Comparison of ENCODE assay signal across 17 mouse cellular contexts in genomic region chr16:5316271-5316670, GRCm38 (mm10).
"Had no signal": no experiment of that assay in that cellular context is flagged by ENCODE, and none has a peak within 500 bp of the region (broad histone marks: within the 10 kb centered on the region; RNA-seq: fewer than 3 reads in every experiment).

No protein-coding gene starts in this region.

- DNase-seq: kidney, adult 18-20 months; kidney, adult 9 months; kidney, postnatal 14 days; kidney, postnatal 4 days; liver; liver, embryonic 13.5 days; lung, adult 2 months; lung, postnatal 14 days; lung, postnatal 4 days; midbrain, embryonic 14.5 days; thymus, adult 2 months; thymus, postnatal 14 days; thymus, postnatal 4 days had no signal

- H3K4me1 ChIP-seq: limb, embryonic 10.5 days; limb, embryonic 13.5 days; liver, embryonic 13.5 days had no signal

- H3K36me3 ChIP-seq: limb, embryonic 10.5 days; limb, embryonic 13.5 days; liver, embryonic 13.5 days had no signal

- H3K4me3 ChIP-seq: limb, embryonic 10.5 days; limb, embryonic 13.5 days; liver, embryonic 13.5 days had no signal

- H3K27me3 ChIP-seq: limb, embryonic 13.5 days; liver, embryonic 13.5 days had no signal

- H3K9me3 ChIP-seq: limb, embryonic 10.5 days; limb, embryonic 13.5 days; liver, embryonic 13.5 days had no signal

- H3K27ac ChIP-seq: limb, embryonic 10.5 days; limb, embryonic 13.5 days; liver, embryonic 13.5 days; stomach, postnatal 0 days had no signal

- H3K9ac ChIP-seq: limb, embryonic 13.5 days; liver, embryonic 13.5 days had no signal

- H3K4me2 ChIP-seq: limb, embryonic 13.5 days; liver, embryonic 13.5 days; midbrain, embryonic 11.5 days had no signal
